Mouse (Mus musculus): Measurements from ENCODE around the gene Unk. TPM values are rescaled to one million over a fixed set of nuclear protein-coding genes. Genes with fewer than 3 reads are reported as not detected.

Unk gene
- polyA plus RNA-seq, 1 experiment from 2014 or later, result 20.0 TPM

DNA sequence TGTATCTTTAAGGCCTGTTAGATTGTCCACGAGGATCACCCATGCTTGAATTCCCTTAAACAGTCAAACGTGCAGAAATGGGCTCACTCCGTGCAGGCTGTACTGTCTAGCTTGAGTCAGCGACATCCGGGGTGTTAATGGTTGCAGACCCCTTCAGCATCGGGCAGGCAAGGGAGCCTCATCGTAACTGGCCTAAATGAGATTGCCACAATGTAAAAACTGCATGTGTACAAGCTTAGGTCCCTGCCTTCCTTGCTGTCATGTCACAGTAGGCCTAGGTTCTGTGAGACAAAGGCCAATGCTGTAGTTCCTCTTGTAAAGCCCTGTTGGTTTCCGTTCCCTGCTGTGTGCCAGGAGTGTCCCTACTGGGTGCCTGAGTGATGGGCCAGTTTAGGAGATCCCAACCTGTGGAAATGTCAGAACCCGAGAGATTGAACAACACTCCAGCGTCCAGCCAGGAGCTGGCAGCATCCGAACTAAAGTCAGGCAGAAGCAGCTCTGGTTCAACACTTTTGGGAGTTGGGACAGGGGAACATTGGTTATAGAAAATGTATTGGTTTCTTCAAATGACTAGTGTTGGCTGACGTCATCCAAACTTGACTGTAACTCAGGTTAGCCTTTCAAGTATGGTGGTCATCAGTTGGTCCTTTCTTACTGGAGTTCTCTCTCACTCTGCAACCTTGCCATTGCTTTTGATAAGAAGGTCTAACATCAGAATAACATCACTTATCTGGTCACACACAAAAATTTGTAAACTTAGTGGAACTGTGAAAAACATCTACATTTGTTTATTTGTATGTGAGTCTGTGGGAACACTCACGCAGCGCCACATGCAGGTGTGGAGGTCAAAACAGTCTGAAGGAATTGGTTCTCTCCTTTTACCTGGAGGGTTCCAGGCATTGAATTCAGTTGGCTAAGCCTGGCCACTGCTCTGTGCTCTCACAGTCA is 1.1 kb downstream of the Unk start:
- H3K4me3 ChIP-seq (ENCODE audit: inconsistent target), result peak overlapping the region; percentile 55
- peak overlapping the region; percentile 100 for H3K27ac ChIP-seq
- H3K36me3 ChIP-seq (ENCODE audit: inconsistent target), result no peaks in the 10 kb centered on the region
- WGBS (ENCODE audit: missing documents), result 28% methylated on average over 14 of the region's 14 CpGs
- H3K79me2 ChIP-seq (ENCODE audit: inconsistent target), result peaks cover 77% of the 10 kb centered on the region

DNA sequence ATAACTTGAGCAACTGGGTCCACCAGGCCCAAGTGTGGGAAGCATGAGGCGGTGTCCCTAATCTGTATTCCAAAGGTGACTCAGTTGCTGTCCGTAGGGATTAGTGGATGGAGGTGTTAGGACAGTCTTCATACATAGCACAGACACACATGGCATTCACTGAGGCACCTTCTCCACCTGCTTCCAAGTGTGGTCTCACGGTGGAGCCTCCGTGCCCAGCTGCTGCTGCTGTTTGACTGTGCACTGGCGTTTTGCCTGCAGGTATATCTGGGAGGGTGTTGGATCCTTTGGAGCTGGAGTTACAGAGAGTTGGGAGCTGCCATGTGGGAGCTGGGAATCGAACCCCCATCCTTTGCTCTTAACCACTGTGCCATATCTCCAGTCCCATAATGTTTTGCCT is 4.5 kb downstream of the Unk start:
- Histone ChIP-seq H3K27ac (no peak overlapping the region), H3K36me3 (ENCODE audit: inconsistent target) (peaks cover 14% of the 10 kb centered on the region; the same call in 1 of the 2 replicates), H3K79me2 (ENCODE audit: inconsistent target) (peaks cover 90% of the 10 kb centered on the region), H3K4me3 (ENCODE audit: inconsistent target) (no peak overlapping the region)
- 98% methylated on average over 6 of the region's 6 CpGs for WGBS (ENCODE audit: missing documents)

DNA sequence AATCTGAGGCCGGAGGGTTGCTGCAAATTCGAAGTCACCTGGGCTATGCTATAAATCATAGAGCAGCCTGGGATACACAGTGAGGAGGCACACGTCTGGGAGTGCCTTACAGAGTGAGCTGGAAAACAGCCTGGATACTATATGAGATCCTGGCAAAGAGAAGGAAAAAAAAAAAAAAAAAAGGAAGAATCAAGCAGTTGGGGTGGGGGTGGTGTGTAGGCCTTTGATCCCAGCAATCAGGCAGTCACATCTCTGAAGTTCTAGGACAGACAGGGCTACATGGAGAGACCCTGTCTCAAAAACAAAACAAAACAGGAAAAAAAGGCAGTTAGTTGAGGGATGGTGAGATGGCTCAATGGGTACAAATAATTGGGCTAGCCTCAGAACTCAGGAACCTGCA is 6.5 kb downstream of the Unk start:
- peaks cover 29% of the 10 kb centered on the region for H3K36me3 ChIP-seq (ENCODE audit: inconsistent target)
- peaks cover 99% of the 10 kb centered on the region for H3K79me2 ChIP-seq (ENCODE audit: inconsistent target)
- WGBS (ENCODE audit: missing documents), result 100% methylated on average over 2 of the region's 3 CpGs
- no peak overlapping the region for H3K27ac ChIP-seq
- no peak overlapping the region for H3K4me3 ChIP-seq (ENCODE audit: inconsistent target)

DNA sequence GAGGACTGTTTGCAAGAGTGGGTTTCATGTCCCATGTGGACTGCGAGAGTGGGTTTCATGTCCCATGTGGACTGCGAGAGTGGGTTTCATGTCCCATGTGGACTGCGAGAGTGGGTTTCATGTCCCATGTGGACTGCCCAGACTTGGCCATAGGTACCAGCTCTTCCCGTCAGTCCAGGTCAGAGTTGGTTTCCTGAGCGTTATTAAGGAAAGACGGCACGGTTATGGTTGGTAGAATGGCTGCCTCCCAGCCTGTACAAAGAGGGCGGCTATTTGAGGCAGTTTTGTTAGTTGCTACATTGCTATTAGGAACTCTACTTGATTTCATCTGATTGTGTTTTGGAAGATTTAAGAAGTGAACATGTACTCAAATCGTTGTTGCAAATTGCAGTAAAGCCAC is 7.7 kb downstream of the Unk start:
- Histone ChIP-seq H3K27ac (no peak overlapping the region), H3K79me2 (ENCODE audit: inconsistent target) (peaks cover 99% of the 10 kb centered on the region), H3K36me3 (ENCODE audit: inconsistent target) (peaks cover 36% of the 10 kb centered on the region), H3K4me3 (ENCODE audit: inconsistent target) (no peak overlapping the region)
- WGBS (ENCODE audit: missing documents), result 95% methylated on average over 8 of the region's 9 CpGs

DNA sequence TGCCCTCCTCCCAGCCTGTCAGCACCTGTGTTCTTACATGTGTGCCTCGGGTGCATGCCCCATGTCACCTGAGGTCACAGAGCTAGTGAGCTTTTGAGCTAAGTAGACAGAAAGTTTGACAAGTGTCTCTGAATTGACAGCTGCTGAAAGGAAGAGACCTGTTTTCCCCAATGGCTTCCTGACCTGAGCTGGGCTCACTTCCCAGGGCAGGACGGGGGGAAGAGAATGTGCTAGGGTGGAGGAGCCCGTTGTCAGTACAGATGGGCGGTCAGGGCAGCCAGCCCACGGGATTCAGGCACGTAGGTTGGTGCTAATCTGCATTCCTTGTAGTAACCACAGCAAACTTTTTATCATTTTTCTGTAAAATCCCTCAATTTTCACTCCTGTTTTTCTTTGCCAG is 10.5 kb downstream of the Unk start:
- Histone ChIP-seq H3K36me3 (ENCODE audit: inconsistent target) (peaks cover 46% of the 10 kb centered on the region), H3K79me2 (ENCODE audit: inconsistent target) (peaks cover 99% of the 10 kb centered on the region), H3K27ac (no peak overlapping the region), H3K4me3 (ENCODE audit: inconsistent target) (no peak overlapping the region)
- WGBS (ENCODE audit: missing documents), result 95% methylated on average over 6 of the region's 6 CpGs

DNA sequence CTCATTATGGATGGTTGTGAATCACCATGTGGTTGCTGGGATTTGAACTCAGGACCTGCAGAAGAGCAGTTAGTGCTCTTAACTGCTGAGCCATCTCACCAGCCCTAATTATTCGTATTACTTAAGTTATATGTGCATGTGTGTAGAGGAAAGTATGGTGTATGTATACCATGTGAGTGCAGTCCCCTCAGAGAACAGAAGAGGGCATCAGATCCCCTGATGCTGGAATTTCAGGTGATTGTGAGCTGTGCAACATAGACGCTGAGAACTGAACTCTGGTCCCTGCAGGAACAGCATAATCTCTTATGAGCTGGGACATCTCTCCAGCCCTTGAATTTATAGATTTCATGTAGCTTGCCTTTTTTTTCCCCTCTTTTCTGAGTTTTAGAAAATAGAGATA is 11.7 kb downstream of the Unk start:
- H3K4me3 ChIP-seq (ENCODE audit: inconsistent target), result no peak overlapping the region
- H3K79me2 ChIP-seq (ENCODE audit: inconsistent target), result peaks cover 92% of the 10 kb centered on the region
- no peak overlapping the region for H3K27ac ChIP-seq
- peaks cover 52% of the 10 kb centered on the region for H3K36me3 ChIP-seq (ENCODE audit: inconsistent target)
- 100% methylated on average over 2 of the region's 2 CpGs for WGBS (ENCODE audit: missing documents)

DNA sequence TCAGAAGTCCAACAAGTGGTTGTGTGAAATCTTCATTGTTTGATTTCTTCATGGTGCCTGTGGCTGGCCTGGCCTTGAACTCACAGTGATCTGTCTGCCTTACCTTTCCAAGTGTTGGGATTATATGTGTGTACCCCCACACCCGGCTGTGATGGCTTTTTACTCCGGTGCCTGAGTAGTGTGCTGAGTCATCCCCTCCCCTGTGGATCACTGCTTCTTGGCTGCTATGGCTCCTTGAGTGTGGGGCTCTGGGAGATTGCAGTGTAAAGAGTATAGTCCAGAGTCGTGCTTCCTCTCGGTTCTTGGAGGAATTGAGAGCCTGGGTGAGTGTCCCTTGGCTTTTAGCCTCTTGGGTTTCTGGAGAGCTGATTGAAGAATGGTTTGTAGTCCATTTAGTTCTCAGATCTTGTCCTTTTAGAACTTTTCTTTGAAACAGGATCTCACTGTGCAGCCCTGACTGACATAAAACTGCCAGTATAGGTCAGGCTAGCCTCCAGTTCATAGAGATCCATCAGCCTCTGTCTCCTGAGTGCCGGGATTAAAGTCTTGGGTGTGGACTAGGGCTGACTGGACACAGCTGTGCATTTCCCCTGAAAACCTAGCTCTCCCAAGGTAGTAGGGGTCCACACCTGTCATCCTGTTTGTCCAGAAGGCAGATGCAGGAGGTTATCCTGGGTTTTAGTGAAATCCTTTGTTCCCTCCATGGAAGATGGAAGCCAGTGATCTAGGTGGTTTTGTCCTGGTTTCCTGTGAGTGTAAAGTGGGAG is 12.4 kb downstream of the Unk start:
- peaks cover 59% of the 10 kb centered on the region for H3K36me3 ChIP-seq (ENCODE audit: inconsistent target)
- H3K27ac ChIP-seq, result no peak overlapping the region
- no peak overlapping the region for H3K4me3 ChIP-seq (ENCODE audit: inconsistent target)
- 86% methylated on average over 5 of the region's 5 CpGs for WGBS (ENCODE audit: missing documents)
- H3K79me2 ChIP-seq (ENCODE audit: inconsistent target), result peaks cover 85% of the 10 kb centered on the region

DNA sequence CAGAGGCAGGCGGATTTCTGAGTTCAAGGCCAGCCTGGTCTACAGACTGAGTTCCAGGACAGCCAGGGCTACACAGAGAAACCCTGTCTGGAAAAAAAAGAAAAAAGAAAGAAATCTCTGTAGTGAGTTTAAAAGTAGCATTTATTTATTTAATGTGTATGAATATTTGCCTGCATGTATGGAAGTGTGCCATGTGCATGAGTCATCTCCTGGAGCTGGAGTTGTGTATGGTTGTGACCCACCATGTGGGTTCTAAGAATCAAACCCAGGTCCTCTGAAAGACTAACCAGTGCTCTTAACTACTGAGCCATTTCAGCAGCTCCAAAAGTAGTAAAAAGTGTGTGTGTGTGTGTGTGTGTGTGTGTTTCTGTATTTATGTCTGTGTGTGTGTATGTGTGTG is 13.2 kb downstream of the Unk start:
- no peak overlapping the region for H3K27ac ChIP-seq
- 100% methylated on average over 1 of the region's 1 CpGs for WGBS (ENCODE audit: missing documents)
- H3K4me3 ChIP-seq (ENCODE audit: inconsistent target), result no peak overlapping the region
- peaks cover 78% of the 10 kb centered on the region for H3K79me2 ChIP-seq (ENCODE audit: inconsistent target)
- H3K36me3 ChIP-seq (ENCODE audit: inconsistent target), result peaks cover 65% of the 10 kb centered on the region

DNA sequence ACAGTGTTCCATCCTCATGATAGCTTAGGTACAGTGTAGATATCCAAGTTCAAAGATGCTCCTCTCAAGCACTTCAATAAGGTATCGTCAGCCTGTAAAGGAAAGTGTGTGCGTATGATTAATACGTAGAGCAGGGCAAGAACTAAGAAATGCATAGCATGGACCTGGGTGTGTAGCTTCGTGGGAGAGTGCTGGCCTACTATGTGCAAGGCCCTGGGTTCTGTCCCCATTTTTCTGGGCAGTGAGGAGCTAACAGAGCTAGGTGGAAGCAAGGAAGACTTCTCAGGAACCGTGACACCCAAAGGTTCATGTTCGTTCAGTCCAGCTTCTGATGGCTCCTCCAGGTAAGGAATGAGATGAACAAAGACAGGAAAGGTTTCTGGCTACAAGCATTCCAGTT is 15.1 kb downstream of the Unk start:
- Histone ChIP-seq H3K4me3 (ENCODE audit: inconsistent target) (no peak overlapping the region), H3K27ac (no peak overlapping the region), H3K36me3 (ENCODE audit: inconsistent target) (peaks cover 67% of the 10 kb centered on the region), H3K79me2 (ENCODE audit: inconsistent target) (peaks cover 59% of the 10 kb centered on the region)
- 91% methylated on average over 6 of the region's 6 CpGs for WGBS (ENCODE audit: missing documents)

DNA sequence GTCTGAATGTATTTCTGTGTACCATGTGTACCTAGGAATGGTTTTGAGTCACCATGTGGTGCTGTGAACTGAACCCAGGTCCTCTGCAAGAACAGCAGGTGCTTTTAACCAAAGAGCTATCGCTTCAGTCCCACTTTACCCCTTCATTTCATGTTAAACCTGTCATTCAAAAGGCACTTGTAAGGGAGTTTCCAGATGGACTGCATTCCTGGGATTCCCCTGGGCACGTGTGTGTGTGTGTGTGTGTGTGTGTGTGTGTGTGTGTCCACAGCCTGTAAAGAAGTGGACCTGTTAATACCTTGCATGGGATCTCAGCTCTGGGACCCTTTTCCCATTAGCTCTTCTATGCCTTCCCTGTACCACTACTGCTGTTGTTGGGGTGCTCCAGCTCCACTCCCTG is 19.5 kb downstream of the Unk start:
- Histone ChIP-seq H3K27ac (no peak overlapping the region), H3K36me3 (ENCODE audit: inconsistent target) (peaks cover 92% of the 10 kb centered on the region), H3K4me3 (ENCODE audit: inconsistent target) (no peak overlapping the region), H3K79me2 (ENCODE audit: inconsistent target) (peaks cover 16% of the 10 kb centered on the region; the same call in 1 of the 2 replicates)
- WGBS (ENCODE audit: missing documents), result no CpG with 5 or more reads among the region's 2 CpGs

DNA sequence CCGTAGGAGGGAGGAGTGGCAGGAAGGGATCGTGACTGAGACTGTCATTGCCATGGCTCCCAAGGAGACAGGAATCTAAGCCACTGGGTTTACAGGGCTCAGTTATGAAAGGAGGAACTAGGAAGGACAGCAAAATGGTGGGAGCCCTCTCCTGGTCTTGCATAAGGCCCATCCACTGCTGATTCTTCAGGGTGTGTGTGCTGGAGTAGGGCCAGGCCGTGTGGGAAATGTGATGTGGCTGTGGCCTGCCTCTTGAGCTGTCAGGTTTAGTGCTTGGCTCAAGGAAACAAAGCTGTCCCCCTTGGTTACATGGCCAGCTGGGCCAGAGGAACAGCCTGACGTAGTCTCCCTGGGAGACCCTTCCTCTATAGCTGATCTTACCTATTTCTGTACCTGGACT is 20.1 kb downstream of the Unk start:
- H3K4me3 ChIP-seq (ENCODE audit: inconsistent target), result no peak overlapping the region
- no peak overlapping the region for H3K27ac ChIP-seq
- H3K79me2 ChIP-seq (ENCODE audit: inconsistent target), result peaks cover 10% of the 10 kb centered on the region; the same call in 1 of the 2 replicates
- peaks cover 93% of the 10 kb centered on the region for H3K36me3 ChIP-seq (ENCODE audit: inconsistent target)
- 92% methylated on average over 4 of the region's 4 CpGs for WGBS (ENCODE audit: missing documents)

DNA sequence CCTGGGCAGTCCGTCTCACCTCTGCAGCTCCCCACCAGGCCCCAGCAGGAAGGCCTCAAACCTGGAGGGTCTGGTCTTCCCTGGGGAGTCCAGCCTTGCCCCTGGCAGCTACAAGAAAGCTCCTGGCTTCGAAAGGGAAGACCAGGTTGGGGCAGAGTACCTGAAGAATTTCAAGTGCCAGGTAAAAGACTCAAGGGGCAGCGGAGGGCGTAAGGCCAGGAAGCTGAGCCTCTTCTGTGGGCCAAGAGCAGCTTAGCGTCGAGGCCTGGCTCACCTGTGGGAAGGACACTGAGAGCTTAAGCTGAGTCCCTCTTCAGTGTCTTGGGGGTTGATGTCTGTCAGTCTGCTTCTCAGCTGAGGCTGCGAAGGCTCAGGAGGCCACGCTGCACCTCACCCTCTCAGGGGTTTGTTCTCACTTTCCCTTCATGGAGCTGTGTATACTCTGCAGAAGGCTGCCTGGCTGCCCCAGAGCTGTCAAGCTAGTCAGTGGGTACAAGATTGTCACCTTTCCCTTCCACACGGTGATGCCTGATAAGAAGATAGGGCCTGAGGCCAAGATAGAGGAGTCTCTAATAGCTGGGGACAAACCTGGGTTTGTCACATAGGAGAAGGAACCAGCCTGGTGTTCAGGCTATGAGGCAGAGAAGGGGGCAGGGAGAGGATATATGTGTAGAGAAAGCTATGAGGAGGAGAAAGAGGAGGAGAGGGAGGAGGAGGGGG is 23.5 kb downstream of the Unk start:
- Histone ChIP-seq H3K27ac (no peak overlapping the region), H3K79me2 (ENCODE audit: inconsistent target) (no peaks in the 10 kb centered on the region), H3K36me3 (ENCODE audit: inconsistent target) (peaks cover 93% of the 10 kb centered on the region), H3K4me3 (ENCODE audit: inconsistent target) (no peak overlapping the region)
- 94% methylated on average over 9 of the region's 9 CpGs for WGBS (ENCODE audit: missing documents)

DNA sequence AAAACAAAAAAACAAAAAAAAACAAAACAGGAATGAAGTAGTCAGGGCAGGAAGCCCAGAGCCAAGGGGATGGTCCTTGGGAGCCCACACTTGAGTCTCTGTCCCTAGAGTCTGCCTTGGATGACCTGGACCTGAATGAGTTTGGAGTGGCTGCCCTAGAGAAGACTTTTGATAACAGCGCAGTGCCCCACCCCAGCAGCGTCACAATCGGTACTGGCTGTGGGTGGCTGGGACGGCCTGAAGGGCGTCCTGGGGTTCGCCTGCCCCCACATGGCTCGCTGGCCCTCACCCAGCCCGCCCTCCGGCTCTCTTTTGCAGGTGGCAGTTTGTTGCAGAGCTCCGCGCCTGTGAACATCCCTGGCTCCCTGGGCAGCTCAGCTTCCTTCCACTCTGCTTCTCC is 25.8 kb downstream of the Unk start:
- no peaks in the 10 kb centered on the region for H3K79me2 ChIP-seq (ENCODE audit: inconsistent target)
- H3K4me3 ChIP-seq (ENCODE audit: inconsistent target), result no peak overlapping the region
- no peak overlapping the region for H3K27ac ChIP-seq
- peaks cover 86% of the 10 kb centered on the region for H3K36me3 ChIP-seq (ENCODE audit: inconsistent target)
- WGBS (ENCODE audit: missing documents), result 94% methylated on average over 11 of the region's 11 CpGs

DNA sequence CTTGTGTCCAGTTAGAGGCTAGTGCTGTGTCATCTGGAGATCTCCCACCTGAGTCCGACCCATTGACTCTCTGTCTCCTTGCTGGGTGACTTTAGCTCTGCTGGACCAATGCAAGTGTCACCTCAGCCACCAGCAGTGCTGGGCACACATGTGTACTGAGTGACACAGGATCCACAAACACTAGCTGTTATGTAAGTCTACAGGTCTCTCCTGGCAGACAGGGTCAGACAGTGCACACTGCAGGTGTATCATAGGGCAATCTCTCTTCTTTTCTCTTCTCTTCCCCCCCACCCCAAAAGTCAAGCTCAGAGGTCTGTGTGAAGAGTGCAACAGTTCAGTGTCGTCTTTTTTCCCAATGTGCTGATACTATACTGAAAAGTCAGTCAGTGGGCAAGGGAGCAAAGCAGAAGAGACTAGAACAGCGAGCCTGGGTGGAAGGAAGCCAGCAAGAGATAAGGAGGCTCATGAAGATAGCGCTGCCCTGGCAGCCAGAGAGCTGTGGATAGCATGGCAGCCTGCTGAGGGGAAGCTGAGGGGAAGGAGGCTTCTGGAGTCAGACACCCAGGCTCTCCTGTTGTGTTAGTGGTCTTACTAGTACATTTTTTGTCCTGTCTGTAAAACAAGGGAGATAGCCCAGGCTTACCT is 27.2 kb downstream of the Unk start:
- H3K4me3 ChIP-seq (ENCODE audit: inconsistent target), result no peak overlapping the region
- WGBS (ENCODE audit: missing documents), result 89% methylated on average over 4 of the region's 4 CpGs
- no peak overlapping the region for H3K27ac ChIP-seq
- no peaks in the 10 kb centered on the region for H3K79me2 ChIP-seq (ENCODE audit: inconsistent target)
- peaks cover 86% of the 10 kb centered on the region for H3K36me3 ChIP-seq (ENCODE audit: inconsistent target)
